Mouse (Mus musculus) forebrain, postnatal 0 days (tissue): Measurements from ENCODE around the gene 1600014C10Rik. TPM values are rescaled to one million over a fixed set of nuclear protein-coding genes. Genes with fewer than 3 reads are reported as not detected.

Source experiments
- ATAC-seq: fragments of 200-750 bp; cut with Nextera tagmentation; 2 replicates; pipeline ENCODE4 v1.8.0; 2017; ENCODE audit warnings: mild to moderate bottlenecking, moderate library complexity
- DNase-seq: peaks from one replicate; pipeline ENCODE4 v3.0.0-alpha.2; 2015
- H3K27ac ChIP-seq: fragments of 300-500 bp; sonication (generic); 2 replicates; pipeline ENCODE4 v1.5.1; 2014; ENCODE audit warnings: low read depth, mild to moderate bottlenecking, antibody characterized with exemption, low read length, moderate library complexity, mixed read lengths
- H3K27me3 ChIP-seq: fragments of 300-500 bp; sonication (generic); 2 replicates; pipeline ENCODE4 v1.6.1; 2014; ENCODE audit warnings: mild to moderate bottlenecking, low read length, mixed read lengths; ENCODE audit not compliant: insufficient read depth
- H3K36me3 ChIP-seq: fragments of 300-500 bp; sonication (generic); 2 replicates; pipeline ENCODE4 v1.6.1; 2014; ENCODE audit warnings: mild to moderate bottlenecking, moderate library complexity; ENCODE audit not compliant: insufficient read depth
- H3K4me1 ChIP-seq: fragments of 300-500 bp; sonication (generic); 2 replicates; pipeline ENCODE4 v1.6.1; 2014; ENCODE audit warnings: antibody characterized with exemption; ENCODE audit not compliant: insufficient read depth
- H3K4me2 ChIP-seq: fragments of 300-500 bp; sonication (generic); 2 replicates; pipeline ENCODE4 v1.6.1; 2014; ENCODE audit warnings: low read depth, mild to moderate bottlenecking, moderate library complexity
- H3K4me3 ChIP-seq: fragments of 300-500 bp; sonication (generic); 2 replicates; pipeline ENCODE4 v1.5.1; 2014; ENCODE audit warnings: low read depth, low read length, mixed read lengths
- H3K9ac ChIP-seq: fragments of 300-500 bp; sonication (generic); 2 replicates; pipeline ENCODE4 v1.6.1; 2014; ENCODE audit warnings: mild to moderate bottlenecking
- H3K9me3 ChIP-seq: fragments of 300-500 bp; sonication (generic); 2 replicates; pipeline ENCODE4 v1.6.1; 2016; ENCODE audit warnings: low read length
- CTCF ChIP-seq: sonication (generic); IDR thresholded peaks from 2 replicates; pipeline ENCODE4 v1.5.1; 2016; ENCODE audit warnings: antibody characterized with exemption, control low read depth, low read depth
- WGBS: fragments of 180-500 bp; shearing (Covaris S2); extraction: QIAGEN DNeasy Blood & Tissue Kit; methylation state at CpG from one replicate; pipeline ENCODE4 v1.1.7; 2014; 5-methylcytosine and 5-hydroxymethylcytosine counted together
- polyA plus RNA-seq: library from polyadenylated mRNA; unstranded; fragments of >200 nt; fragmentation: Nextera tagmentation; extraction: Ambion mirVana; gene quantifications from 2 replicates; pipeline ENCODE4 v1.2.1, GENCODE M21; 2015
- total RNA-seq: library from RNA; depleted of rRNA; stranded (reverse); fragments of >200 nt; gene quantifications from 2 replicates; pipeline ENCODE4 v1.2.3, GENCODE M21; 2014

The 1600014C10Rik gene
- total and polyA plus RNA-seq, 2 experiments from 2014 or later = 20.8 to 24.9 TPM

- ATAC-seq = no peak
- Histone ChIP-seq H3K36me3 (no peaks in the 10 kb centered on the region), H3K4me2 (no peak overlapping the region), H3K4me1 (peaks cover 3% of the 10 kb centered on the region; the same call in 1 of the 2 replicates), H3K9ac (no peak overlapping the region), H3K27ac (no peak overlapping the region), H3K9me3 (no peaks in the 10 kb centered on the region), H3K4me3 (no peak overlapping the region), H3K27me3 (no peaks in the 10 kb centered on the region)
- DNase-seq = no peak
- 87% methylated on average over 6 of the region's 6 CpGs for WGBS
- peak; percentile 24; the same call in 1 of the 2 replicates for TF ChIP-seq CTCF
Measured at GRCm38 (mm10) chr7:38204314-38204713, 21.3 kb downstream of the 1600014C10Rik start.

- Histone ChIP-seq H3K36me3 (no peaks in the 10 kb centered on the region), H3K4me2 (no peak overlapping the region), H3K9ac (no peak overlapping the region), H3K27me3 (no peaks in the 10 kb centered on the region), H3K9me3 (no peaks in the 10 kb centered on the region), H3K27ac (no peak overlapping the region), H3K4me1 (no peaks in the 10 kb centered on the region), H3K4me3 (no peak overlapping the region)
- DNase-seq = no peak
- TF ChIP-seq CTCF = no peak
- ATAC-seq = no peak
- WGBS = 19% methylated on average over 2 of the region's 2 CpGs
Measured at GRCm38 (mm10) chr7:38205801-38206200, 22.8 kb downstream of the 1600014C10Rik start.

- ATAC-seq (no peak), DNase-seq (no peak)
- no peaks in the 10 kb centered on the region for H3K9me3 ChIP-seq
- 85% methylated on average over 3 of the region's 3 CpGs for WGBS
- H3K27me3 ChIP-seq = no peaks in the 10 kb centered on the region
- H3K9ac ChIP-seq = no peak overlapping the region
- no peak overlapping the region for H3K4me3 ChIP-seq
- H3K27ac ChIP-seq = no peak overlapping the region
- H3K36me3 ChIP-seq = no peaks in the 10 kb centered on the region
- no peak for TF ChIP-seq CTCF
- no peaks in the 10 kb centered on the region for H3K4me1 ChIP-seq
- H3K4me2 ChIP-seq = no peak overlapping the region
Measured at GRCm38 (mm10) chr7:38206564-38206963, 23.5 kb downstream of the 1600014C10Rik start.

- H3K36me3 ChIP-seq = no peaks in the 10 kb centered on the region
- WGBS = 73% methylated on average over 3 of the region's 3 CpGs
- H3K4me3 ChIP-seq = no peak overlapping the region
- DNase-seq (no peak), ATAC-seq (no peak)
- H3K27me3 ChIP-seq = no peaks in the 10 kb centered on the region
- no peaks in the 10 kb centered on the region for H3K4me1 ChIP-seq
- H3K9me3 ChIP-seq = no peaks in the 10 kb centered on the region
- TF ChIP-seq CTCF = no peak
- H3K4me2 ChIP-seq = no peak overlapping the region
- no peak overlapping the region for H3K9ac ChIP-seq
- H3K27ac ChIP-seq = no peak overlapping the region
Measured at GRCm38 (mm10) chr7:38208969-38209368, 26.0 kb downstream of the 1600014C10Rik start.

- H3K4me1 ChIP-seq = no peaks in the 10 kb centered on the region
- TF ChIP-seq CTCF = no peak
- WGBS = 77% methylated on average over 11 of the region's 11 CpGs
- H3K4me3 ChIP-seq = no peak overlapping the region
- H3K4me2 ChIP-seq = no peak overlapping the region
- no peak for ATAC-seq
- no peaks in the 10 kb centered on the region for H3K36me3 ChIP-seq
- H3K27me3 ChIP-seq = no peaks in the 10 kb centered on the region
- H3K27ac ChIP-seq = no peak overlapping the region
- H3K9ac ChIP-seq = no peak overlapping the region
- DNase-seq = no peak
- H3K9me3 ChIP-seq = no peaks in the 10 kb centered on the region
Measured at GRCm38 (mm10) chr7:38209478-38210152, 26.6 kb downstream of the 1600014C10Rik start.

- no peak for TF ChIP-seq CTCF
- 38% methylated on average over 3 of the region's 3 CpGs for WGBS
- ATAC-seq = no peak
Measured at GRCm38 (mm10) chr7:38212651-38213062, 29.6 kb downstream of the 1600014C10Rik start.

GRCm38 (mm10) chr7:38214473-38215214, 31.6 kb downstream of the 1600014C10Rik start:
- no peak overlapping the region for H3K27ac ChIP-seq
- 71% methylated on average over 5 of the region's 5 CpGs for WGBS
- H3K4me3 ChIP-seq = no peak overlapping the region
- ATAC-seq = no peak
- H3K9ac ChIP-seq = no peak overlapping the region
- no peaks in the 10 kb centered on the region for H3K4me1 ChIP-seq
- H3K36me3 ChIP-seq = no peaks in the 10 kb centered on the region
- TF ChIP-seq CTCF = no peak
- no peak overlapping the region for H3K4me2 ChIP-seq
- no peaks in the 10 kb centered on the region for H3K9me3 ChIP-seq
- no peak for DNase-seq
- no peaks in the 10 kb centered on the region for H3K27me3 ChIP-seq

More at GRCm38 (mm10) chr7:38212651-38213062, 29.6 kb downstream of the 1600014C10Rik start:
- Histone ChIP-seq H3K4me1 (no peaks in the 10 kb centered on the region), H3K9me3 (no peaks in the 10 kb centered on the region), H3K4me2 (no peak overlapping the region), H3K27ac (no peak overlapping the region), H3K4me3 (no peak overlapping the region), H3K27me3 (no peaks in the 10 kb centered on the region), H3K36me3 (no peaks in the 10 kb centered on the region), H3K9ac (no peak overlapping the region)
- no peak for DNase-seq
